Mouse (Mus musculus) olfactory bulb, adult 2 months (tissue): ENCODE data around the gene Gramd1a. TPM values are rescaled to one million over a fixed set of nuclear protein-coding genes. Genes with fewer than 3 reads are reported as not detected.

Experiments used
- H3K27ac ChIP-seq: fragments of 200-500 bp; 2 replicates; pipeline ENCODE4 v1.5.1; 2012; ENCODE audit warnings: low read depth, low read length; ENCODE audit not compliant: insufficient read depth
- H3K4me1 ChIP-seq: fragments of 200-500 bp; 2 replicates; pipeline ENCODE4 v1.6.1; 2012; ENCODE audit warnings: low read length; ENCODE audit not compliant: control insufficient read depth, insufficient read depth
- H3K4me3 ChIP-seq: fragments of 200-500 bp; 2 replicates; pipeline ENCODE4 v1.5.1; 2012; ENCODE audit warnings: mild to moderate bottlenecking, low read depth, low read length, moderate library complexity; ENCODE audit not compliant: insufficient read depth
- CTCF ChIP-seq: fragments of 200-500 bp; IDR thresholded peaks from 2 replicates; pipeline ENCODE4 v1.5.1; 2012; ENCODE audit warnings: low read depth, mild to moderate bottlenecking, low read length, moderate library complexity; ENCODE audit not compliant: insufficient read depth
- POLR2A ChIP-seq: fragments of 200-500 bp; IDR thresholded peaks from 2 replicates; pipeline ENCODE4 v1.6.1; 2012; ENCODE audit warnings: mild to moderate bottlenecking, low read depth, low read length, moderate library complexity; ENCODE audit not compliant: insufficient read depth
- WGBS: fragments of 180-500 bp; shearing (Covaris S2); methylation state at CpG from one replicate; pipeline ENCODE4 v1.1.7; 2018; 5-methylcytosine and 5-hydroxymethylcytosine counted together
- polyA plus RNA-seq: library from polyadenylated mRNA; stranded (reverse); fragments of >200 nt; gene quantifications from 2 replicates; pipeline ENCODE4 v1.2.4, GENCODE M21; 2012; ENCODE audit warnings: low replicate concordance; ENCODE audit not compliant: missing spikeins, insufficient read depth, insufficient read length

Gramd1a gene
- polyA plus RNA-seq, 1 experiment: not detected

- WGBS: 97% methylated on average over 9 of the region's 9 CpGs
- no peak overlapping the region for H3K27ac ChIP-seq
- H3K4me1 ChIP-seq: no peaks in the 10 kb centered on the region
- no peak overlapping the region for H3K4me3 ChIP-seq
- TF ChIP-seq POLR2A (no peak), CTCF (no peak)
Observed at GRCm38 (mm10) chr7:31170520-31170919, 14.8 kb upstream of the Gramd1a start.

- TF ChIP-seq CTCF: no peak
- TF ChIP-seq POLR2A: no peak
- 68% methylated on average over 8 of the region's 8 CpGs for WGBS
- H3K4me3 ChIP-seq: no peak overlapping the region
- no peaks in the 10 kb centered on the region for H3K4me1 ChIP-seq
- no peak overlapping the region for H3K27ac ChIP-seq
Observed at GRCm38 (mm10) chr7:31168412-31168811, 12.7 kb upstream of the Gramd1a start.

GRCm38 (mm10) chr7:31164748-31165147 lies 9.1 kb upstream of the Gramd1a start:
- Histone ChIP-seq H3K4me1 (no peaks in the 10 kb centered on the region), H3K4me3 (no peak overlapping the region), H3K27ac (no peak overlapping the region)
- 81% methylated on average over 1 of the region's 1 CpGs for WGBS
- TF ChIP-seq CTCF (no peak), POLR2A (no peak)

- no peak overlapping the region for H3K27ac ChIP-seq
- no peaks in the 10 kb centered on the region for H3K4me1 ChIP-seq
- WGBS: 60% methylated on average over 3 of the region's 3 CpGs
- no peak overlapping the region for H3K4me3 ChIP-seq
- TF ChIP-seq CTCF: no peak
- no peak for TF ChIP-seq POLR2A
Observed at GRCm38 (mm10) chr7:31163666-31164577, 8.2 kb upstream of the Gramd1a start.

GRCm38 (mm10) chr7:31162324-31162723 lies 6.6 kb upstream of the Gramd1a start:
- Histone ChIP-seq H3K4me3 (no peak overlapping the region), H3K4me1 (no peaks in the 10 kb centered on the region), H3K27ac (no peak overlapping the region)
- WGBS: 72% methylated on average over 11 of the region's 11 CpGs
- TF ChIP-seq POLR2A: no peak
- TF ChIP-seq CTCF: no peak

- no peak for TF ChIP-seq CTCF
- TF ChIP-seq POLR2A: no peak
- 63% methylated on average over 3 of the region's 3 CpGs for WGBS
- Histone ChIP-seq H3K27ac (no peak overlapping the region), H3K4me1 (no peaks in the 10 kb centered on the region), H3K4me3 (no peak overlapping the region)
Observed at GRCm38 (mm10) chr7:31161831-31162230, 6.1 kb upstream of the Gramd1a start.

- H3K27ac ChIP-seq: no peak overlapping the region
- H3K4me3 ChIP-seq: no peak overlapping the region
- TF ChIP-seq CTCF (no peak), POLR2A (no peak)
- WGBS: 89% methylated on average over 3 of the region's 3 CpGs
- no peaks in the 10 kb centered on the region for H3K4me1 ChIP-seq
Observed at GRCm38 (mm10) chr7:31161246-31161645, 5.5 kb upstream of the Gramd1a start.

GRCm38 (mm10) chr7:31160763-31161162 lies 5.1 kb upstream of the Gramd1a start:
- no peaks in the 10 kb centered on the region for H3K4me1 ChIP-seq
- WGBS: 86% methylated on average over 5 of the region's 5 CpGs
- no peak overlapping the region for H3K4me3 ChIP-seq
- TF ChIP-seq CTCF (no peak), POLR2A (no peak)
- no peak overlapping the region for H3K27ac ChIP-seq

GRCm38 (mm10) chr7:31156034-31156928 lies 585 bp upstream of the Gramd1a start:
- Histone ChIP-seq H3K4me1 (peaks cover 9% of the 10 kb centered on the region), H3K4me3 (no peak overlapping the region), H3K27ac (no peak overlapping the region)
- TF ChIP-seq POLR2A (no peak), CTCF (no peak)
- WGBS: 49% methylated on average over 17 of the region's 19 CpGs
